9 mouse cellular contexts compared by ENCODE assay signal in genomic region chr5:4757902-4758301, GRCm38 (mm10). TPM values are rescaled to one million over a fixed set of nuclear protein-coding genes. Genes with fewer than 3 reads are reported as not detected.
DNase-seq lines count a peak whose midpoint lies in the region; ATAC-seq and TF ChIP-seq lines count a peak whose summit lies in the region.
"Had no signal": no experiment of that assay in that cellular context is flagged by ENCODE, and none has a peak within 500 bp of the region (broad histone marks: within the 10 kb centered on the region; RNA-seq: fewer than 3 reads in every experiment).

Fzd1 (minus strand) TSS chr5:4758035.

- DNase-seq in cerebellum, adult 11 months, result peak; percentile 85
- peak; percentile 95 to 97 for DNase-seq in heart, postnatal 10 days
- DNase-seq in layer of hippocampus, adult 11-12 months (ENCODE audit: low spot score), result peak; percentile 84
- DNase-seq in testis, postnatal 10 days (ENCODE audit: low spot score), result peak; percentile 91

- H3K4me3 ChIP-seq in E14TG2a.4 (replicated peaks; ENCODE audit: low read length), result peak within 1 kb of the TSS; percentile 87
- H3K4me3 ChIP-seq in forebrain, embryonic 15.5 days, result peak within 1 kb of the TSS; percentile 82
- peak within 1 kb of the TSS; percentile 65 for H3K4me3 ChIP-seq in liver, embryonic 16.5 days (ENCODE audit: low read depth, low read length)
- H3K4me3 ChIP-seq in neural tube, embryonic 13.5 days, result peak within 1 kb of the TSS; percentile 60

- H3K9ac ChIP-seq in forebrain, embryonic 15.5 days (replicated peaks), result peak within 1 kb of the TSS; percentile 81
- peak within 1 kb of the TSS; percentile 62 for H3K9ac ChIP-seq in liver, embryonic 16.5 days (ENCODE audit: low read depth, low read length)
- H3K9ac ChIP-seq in neural tube, embryonic 13.5 days, result peak within 1 kb of the TSS; percentile 75

- WGBS in forebrain, embryonic 15.5 days, result 0% methylated on average over 25 of the region's 33 CpGs
- WGBS in liver, embryonic 16.5 days (ENCODE audit: insufficient replicate concordance), result under 1% methylated on average over 32 of the region's 33 CpGs
- under 1% methylated on average over 31 of the region's 33 CpGs for WGBS in neural tube, embryonic 13.5 days

- intact Hi-C loops in heart, postnatal 10 days (cut with DNase I), result loop anchor here (2.0 to 10.0 kb wide), 3 partner anchors 154 to 495 kb away; no protein-coding TSS in a partner anchor

- TF ChIP-seq CTCF in E14TG2a.4 (conservative IDR thresholded peaks at IDR 0.05; ENCODE audit: low read length), result no peak

- peak; percentile 95 for ATAC-seq in forebrain, embryonic 15.5 days (replicated peaks)
- ATAC-seq in liver, embryonic 16.5 days (ENCODE audit: low read depth), result peak; percentile 85
- peak; percentile 94 for ATAC-seq in neural tube, embryonic 13.5 days (ENCODE audit: low read depth)

- peaks cover 24% of the 10 kb centered on the region for H3K4me1 ChIP-seq in E14TG2a.4 (replicated peaks; ENCODE audit: low read depth, low read length)
- peaks cover 33% of the 10 kb centered on the region for H3K4me1 ChIP-seq in forebrain, embryonic 15.5 days
- no peaks in the 10 kb centered on the region; the same call in 1 of the 2 replicates for H3K4me1 ChIP-seq in liver, embryonic 16.5 days (ENCODE audit: control insufficient read depth, low read depth, low read length)
- H3K4me1 ChIP-seq in neural tube, embryonic 13.5 days (replicated peaks), result peaks cover 34% of the 10 kb centered on the region

- peak within 1 kb of the TSS; percentile 96 for H3K4me2 ChIP-seq in forebrain, embryonic 15.5 days (replicated peaks)
- H3K4me2 ChIP-seq in liver, embryonic 16.5 days (ENCODE audit: low read depth, low read length), result peak within 1 kb of the TSS; percentile 64
- H3K4me2 ChIP-seq in neural tube, embryonic 13.5 days, result peak within 1 kb of the TSS; percentile 92

- H3K27ac ChIP-seq in forebrain, embryonic 15.5 days (replicated peaks), result peak within 1 kb of the TSS; percentile 94
- H3K27ac ChIP-seq in liver, embryonic 16.5 days (ENCODE audit: low read length), result peak within 1 kb of the TSS; percentile 78
- H3K27ac ChIP-seq in neural tube, embryonic 13.5 days (replicated peaks), result peak within 1 kb of the TSS; percentile 88

- H3K27me3 ChIP-seq in E14TG2a.4 (ENCODE audit: insufficient read depth, low read length), result peaks cover 64% of the 10 kb centered on the region
- H3K27me3 ChIP-seq in forebrain, embryonic 15.5 days, result no peaks in the 10 kb centered on the region
- peaks cover 46% of the 10 kb centered on the region for H3K27me3 ChIP-seq in liver, embryonic 16.5 days (ENCODE audit: control insufficient read depth, insufficient read depth, low read depth, low read length)
- peaks cover 35% of the 10 kb centered on the region for H3K27me3 ChIP-seq in neural tube, embryonic 13.5 days

- no peaks in the 10 kb centered on the region for H3K36me3 ChIP-seq in E14TG2a.4 (ENCODE audit: insufficient read depth, low read length)
- no peaks in the 10 kb centered on the region for H3K36me3 ChIP-seq in forebrain, embryonic 15.5 days
- H3K36me3 ChIP-seq in liver, embryonic 16.5 days (ENCODE audit: control insufficient read depth, insufficient read depth), result no peaks in the 10 kb centered on the region
- H3K36me3 ChIP-seq in neural tube, embryonic 13.5 days, result no peaks in the 10 kb centered on the region

- H3K9me3 ChIP-seq in E14TG2a.4 (ENCODE audit: low read length), result no peaks in the 10 kb centered on the region
- no peaks in the 10 kb centered on the region for H3K9me3 ChIP-seq in forebrain, embryonic 15.5 days
- no peaks in the 10 kb centered on the region for H3K9me3 ChIP-seq in liver, embryonic 16.5 days (replicated peaks; ENCODE audit: control insufficient read depth, low read length)
- no peaks in the 10 kb centered on the region for H3K9me3 ChIP-seq in neural tube, embryonic 13.5 days

RNA-seq across cellular contexts. Expression of gene Fzd1, which starts in this region (rescaled TPM):
- 19.6 and 20.8 TPM in 2 replicates for polyA plus RNA-seq in forebrain, embryonic 15.5 days (2015; fragmentation: Nextera tagmentation; extraction: Ambion mirVana)
- 10 to 100 TPM; 17.0 to 26.1 TPM for total RNA-seq in heart, postnatal 10 days (2021)
- polyA plus RNA-seq in liver, embryonic 16.5 days (2015; fragmentation: Nextera tagmentation; extraction: Ambion mirVana), result 2.3 and 3.0 TPM in 2 replicates
- polyA plus RNA-seq in neural tube, embryonic 13.5 days (2015; fragmentation: Nextera tagmentation; extraction: Ambion mirVana), result 9.8 and 12.1 TPM in 2 replicates
- total RNA-seq: MEL had no signal

Comparison
In these comparisons a context has a peak if more than half of its experiments do, and no peak if none do; other contexts are left out.
1. Peak in every context shown above with its lines: DNase-seq, ATAC-seq, H3K4me3 ChIP-seq and H3K27ac ChIP-seq.